Mouse (Mus musculus) lung, embryonic 16.5 days (tissue): ENCODE data around the gene Fpgs. TPM values are rescaled to one million over a fixed set of nuclear protein-coding genes. Genes with fewer than 3 reads are reported as not detected.

Source experiments
- ATAC-seq: fragments of 200-750 bp; cut with Nextera tagmentation; 2 replicates; pipeline ENCODE4 v1.8.0; 2017; ENCODE audit warnings: low read depth, mild to moderate bottlenecking, moderate library complexity
- H3K27ac ChIP-seq: fragments of 300-500 bp; sonication (generic); 2 replicates; pipeline ENCODE4 v1.5.1; 2014; ENCODE audit warnings: mild to moderate bottlenecking, control low read depth, low read length
- H3K27me3 ChIP-seq: fragments of 300-500 bp; sonication (generic); 2 replicates; pipeline ENCODE4 v1.6.1; 2014; ENCODE audit warnings: low read depth, low read length, mixed read lengths; ENCODE audit not compliant: control insufficient read depth, insufficient read depth
- H3K36me3 ChIP-seq: fragments of 300-500 bp; sonication (generic); 2 replicates; pipeline ENCODE4 v1.6.1; 2014; ENCODE audit warnings: low read length; ENCODE audit not compliant: control insufficient read depth, insufficient read depth
- H3K4me1 ChIP-seq: fragments of 300-500 bp; sonication (generic); replicated peaks from 2 replicates; pipeline ENCODE4 v1.6.1; 2014; ENCODE audit warnings: low read length, mixed read lengths; ENCODE audit not compliant: control insufficient read depth, insufficient read depth
- H3K4me2 ChIP-seq: fragments of 300-500 bp; sonication (generic); 2 replicates; pipeline ENCODE4 v1.6.1; 2014; ENCODE audit warnings: low read depth, low read length, control low read depth
- H3K4me3 ChIP-seq: fragments of 300-500 bp; sonication (generic); 2 replicates; pipeline ENCODE4 v1.5.1; 2014; ENCODE audit warnings: mild to moderate bottlenecking, low read length, control low read depth
- H3K9ac ChIP-seq: fragments of 300-500 bp; sonication (generic); 2 replicates; pipeline ENCODE4 v1.6.1; 2014; ENCODE audit warnings: low read length, control low read depth
- H3K9me3 ChIP-seq: fragments of 300-500 bp; sonication (generic); 2 replicates; pipeline ENCODE4 v1.6.1; 2016; ENCODE audit warnings: low read length; ENCODE audit not compliant: control insufficient read depth
- WGBS: fragments of 180-500 bp; shearing (Covaris S2); extraction: QIAGEN DNeasy Blood & Tissue Kit; methylation state at CpG from one replicate; pipeline ENCODE4 v1.1.7; 2014; 5-methylcytosine and 5-hydroxymethylcytosine counted together
- polyA plus RNA-seq: library from polyadenylated mRNA; unstranded; fragments of >200 nt; fragmentation: Nextera tagmentation; extraction: Ambion mirVana; gene quantifications from 2 replicates; pipeline ENCODE4 v1.2.1, GENCODE M21; 2015

Fpgs gene
- polyA plus RNA-seq, 1 experiment from 2014 or later = 25.5 TPM

DNA sequence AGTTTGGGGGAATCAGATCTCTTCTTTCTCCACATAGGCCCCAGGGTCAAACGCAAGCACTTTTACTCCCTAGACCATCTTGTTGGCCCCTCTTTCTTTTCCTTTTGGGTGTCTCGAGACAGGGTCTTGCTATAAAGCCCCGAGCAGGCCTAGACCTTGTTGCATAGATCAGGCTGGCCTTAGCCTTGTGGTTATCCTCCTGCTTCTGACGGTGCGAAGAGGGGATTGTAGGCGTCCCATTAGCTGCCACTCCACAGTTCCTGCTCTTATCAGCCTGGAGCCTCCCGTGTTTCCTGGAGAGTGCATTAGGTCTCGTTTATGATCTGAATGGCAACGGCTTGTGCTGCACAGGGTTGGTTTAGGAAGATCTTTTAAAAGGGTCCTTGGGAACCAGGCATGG, 59.9 kb downstream of the Fpgs start:
- peaks cover 33% of the 10 kb centered on the region for H3K4me1 ChIP-seq
- no peak overlapping the region for H3K27ac ChIP-seq

DNA sequence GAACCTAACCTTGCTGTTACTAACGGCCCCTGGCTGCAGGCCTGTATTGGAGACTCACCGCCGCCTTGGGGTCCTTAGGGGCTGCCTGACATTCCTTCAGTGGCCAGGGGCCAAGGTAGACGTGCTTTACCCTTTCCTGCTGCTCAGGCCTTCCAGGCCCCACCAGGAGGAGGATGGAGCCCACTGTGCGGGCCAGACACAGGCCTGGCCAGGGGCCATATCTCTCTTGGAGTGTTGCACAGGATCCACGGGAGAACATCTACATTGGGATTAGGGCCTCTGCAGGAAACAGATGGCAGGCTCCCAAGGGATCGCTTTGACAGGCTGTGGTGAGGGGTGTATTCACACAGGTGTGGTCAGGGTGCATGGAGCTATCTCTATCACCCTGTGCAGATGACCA, 61.1 kb downstream of the Fpgs start:
- Histone ChIP-seq H3K4me2 (no peak overlapping the region), H3K27me3 (no peaks in the 10 kb centered on the region), H3K9me3 (no peaks in the 10 kb centered on the region), H3K9ac (peak overlapping the region; percentile 18; the same call in 1 of the 2 replicates), H3K4me3 (no peak overlapping the region), H3K36me3 (no peaks in the 10 kb centered on the region), H3K27ac (peak overlapping the region; percentile 40; the same call in 1 of the 2 replicates), H3K4me1 (peaks cover 33% of the 10 kb centered on the region)
- ATAC-seq = no peak
- 42% methylated on average over 7 of the region's 7 CpGs for WGBS

More for the DNA sequence above, 59.9 kb downstream of the Fpgs start:
- no peaks in the 10 kb centered on the region for H3K36me3 ChIP-seq
- no peak for ATAC-seq
- no peak overlapping the region for H3K4me3 ChIP-seq
- no peaks in the 10 kb centered on the region for H3K9me3 ChIP-seq
- WGBS = 52% methylated on average over 9 of the region's 9 CpGs
- no peaks in the 10 kb centered on the region for H3K27me3 ChIP-seq
- no peak overlapping the region for H3K4me2 ChIP-seq
- no peak overlapping the region for H3K9ac ChIP-seq

DNA sequence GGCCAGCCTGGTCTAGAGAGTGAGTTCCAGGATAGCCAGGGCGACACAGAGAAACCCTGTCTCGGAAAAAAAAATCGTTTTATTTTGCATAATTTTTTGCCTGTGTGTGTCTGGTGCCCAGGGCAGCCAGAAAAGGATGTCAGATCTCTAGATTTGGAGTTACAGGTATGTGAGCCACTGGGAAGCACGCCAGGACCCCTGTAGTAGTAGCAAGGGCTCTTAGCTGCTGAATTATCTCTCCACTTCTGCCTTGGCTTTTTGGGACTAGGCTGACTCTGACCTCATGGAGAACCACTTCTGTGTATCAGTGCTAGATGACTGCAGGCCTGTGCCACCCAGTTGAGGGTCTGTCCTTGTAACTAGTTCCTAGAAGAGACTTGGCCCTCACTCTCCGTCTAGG, 62.1 kb downstream of the Fpgs start:
- no peaks in the 10 kb centered on the region for H3K36me3 ChIP-seq

DNA sequence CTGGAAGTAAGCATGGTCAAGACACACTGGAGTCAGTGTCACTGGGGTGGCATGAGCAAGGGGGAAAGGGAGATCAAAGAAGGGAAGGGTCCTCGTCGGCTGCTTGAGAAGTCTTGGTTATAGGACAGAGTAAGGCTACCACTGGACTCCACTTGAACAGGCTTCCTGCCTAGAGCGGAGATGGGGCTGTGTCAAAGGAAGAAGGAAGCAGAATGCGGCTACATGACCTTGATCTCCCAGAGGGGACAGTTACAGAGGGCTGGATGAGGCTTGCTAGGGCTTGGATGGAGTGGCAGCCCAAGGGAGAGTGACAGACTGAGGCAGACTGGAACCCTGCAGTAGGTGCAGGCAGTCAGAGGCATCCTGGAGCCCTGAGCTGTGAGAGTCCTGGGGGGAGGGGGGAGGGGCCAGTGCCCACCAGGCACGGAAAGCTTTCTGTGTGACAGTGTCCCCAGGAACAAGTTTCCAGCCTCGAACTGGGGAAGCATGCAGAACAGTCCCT, 63.3 kb downstream of the Fpgs start:
- no peak for ATAC-seq
- Histone ChIP-seq H3K4me2 (no peak overlapping the region), H3K27ac (peak overlapping the region; percentile 40; the same call in 1 of the 2 replicates), H3K9ac (0 out of 2 replicates have a peak overlapping the region, but pooled peaks have one; percentile 26), H3K27me3 (no peaks in the 10 kb centered on the region), H3K4me3 (no peak overlapping the region), H3K4me1 (peaks cover 28% of the 10 kb centered on the region), H3K36me3 (no peaks in the 10 kb centered on the region), H3K9me3 (no peaks in the 10 kb centered on the region)
- WGBS = 47% methylated on average over 6 of the region's 6 CpGs

More for the DNA sequence above, 62.1 kb downstream of the Fpgs start:
- no peak overlapping the region for H3K27ac ChIP-seq
- H3K27me3 ChIP-seq = no peaks in the 10 kb centered on the region
- ATAC-seq = no peak
- H3K9me3 ChIP-seq = no peaks in the 10 kb centered on the region
- no peak overlapping the region for H3K9ac ChIP-seq
- H3K4me2 ChIP-seq = no peak overlapping the region
- H3K4me1 ChIP-seq = peaks cover 35% of the 10 kb centered on the region
- H3K4me3 ChIP-seq = no peak overlapping the region
- 72% methylated on average over 5 of the region's 5 CpGs for WGBS

DNA sequence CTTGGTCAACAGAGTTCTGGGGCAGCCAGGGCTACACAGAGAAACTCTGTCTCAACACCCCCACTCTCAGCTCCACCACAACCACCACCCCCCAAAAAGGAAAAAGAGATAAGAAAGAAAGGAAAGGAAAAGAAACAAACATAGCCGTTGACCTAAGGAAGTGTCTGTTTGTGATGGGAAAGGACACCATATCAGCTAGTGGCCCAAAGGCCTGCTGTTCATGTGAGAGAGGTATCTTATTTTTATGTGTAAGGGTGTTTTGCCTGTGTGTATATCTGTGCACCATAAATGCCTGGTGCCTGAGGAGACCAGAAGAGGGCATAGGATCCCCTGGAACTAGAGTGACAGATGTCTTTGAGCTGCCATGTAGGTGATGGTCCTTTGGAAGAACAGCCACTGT, 64.3 kb downstream of the Fpgs start:
- Histone ChIP-seq H3K4me1 (peaks cover 24% of the 10 kb centered on the region), H3K9me3 (no peaks in the 10 kb centered on the region), H3K27me3 (no peaks in the 10 kb centered on the region), H3K4me2 (no peak overlapping the region), H3K27ac (no peak overlapping the region), H3K9ac (no peak overlapping the region), H3K4me3 (no peak overlapping the region), H3K36me3 (no peaks in the 10 kb centered on the region)
- ATAC-seq = no peak
- 68% methylated on average over 1 of the region's 1 CpGs for WGBS

DNA sequence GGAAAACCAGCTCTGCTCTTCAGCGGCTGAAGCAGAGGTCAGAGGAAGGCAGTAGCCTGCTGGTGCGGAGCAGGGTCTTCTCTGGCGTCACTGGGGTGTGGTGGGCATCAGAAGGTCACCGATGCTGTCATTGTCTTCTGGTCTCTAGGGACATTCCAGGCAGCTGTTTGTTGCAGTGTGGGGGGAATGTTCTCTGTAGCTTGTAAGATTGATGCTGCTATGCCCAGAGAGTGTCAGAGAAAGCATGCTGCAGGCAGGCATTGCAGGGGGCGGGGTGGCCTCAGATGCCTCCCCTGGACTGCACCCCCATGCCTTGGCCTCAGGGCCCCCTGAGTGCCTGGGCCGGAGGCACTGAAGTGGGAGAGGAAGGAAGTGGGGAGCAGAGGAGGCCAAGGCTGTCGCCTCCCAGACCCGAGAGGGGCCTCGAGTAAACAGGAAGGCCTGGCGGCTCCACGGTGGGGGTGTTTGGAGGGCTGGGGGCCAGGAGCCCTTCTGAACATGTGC, 66.1 kb downstream of the Fpgs start:
- no peaks in the 10 kb centered on the region for H3K36me3 ChIP-seq
- H3K27ac ChIP-seq = peak overlapping the region; percentile 43
- peak overlapping the region; percentile 8; the same call in 1 of the 2 replicates for H3K9ac ChIP-seq
- peak; percentile 92 for ATAC-seq
- H3K4me3 ChIP-seq = no peak overlapping the region
- H3K4me1 ChIP-seq = peaks cover 21% of the 10 kb centered on the region
- H3K27me3 ChIP-seq = no peaks in the 10 kb centered on the region
- no peaks in the 10 kb centered on the region for H3K9me3 ChIP-seq
- H3K4me2 ChIP-seq = no peak overlapping the region
- WGBS = 14% methylated on average over 11 of the region's 11 CpGs

DNA sequence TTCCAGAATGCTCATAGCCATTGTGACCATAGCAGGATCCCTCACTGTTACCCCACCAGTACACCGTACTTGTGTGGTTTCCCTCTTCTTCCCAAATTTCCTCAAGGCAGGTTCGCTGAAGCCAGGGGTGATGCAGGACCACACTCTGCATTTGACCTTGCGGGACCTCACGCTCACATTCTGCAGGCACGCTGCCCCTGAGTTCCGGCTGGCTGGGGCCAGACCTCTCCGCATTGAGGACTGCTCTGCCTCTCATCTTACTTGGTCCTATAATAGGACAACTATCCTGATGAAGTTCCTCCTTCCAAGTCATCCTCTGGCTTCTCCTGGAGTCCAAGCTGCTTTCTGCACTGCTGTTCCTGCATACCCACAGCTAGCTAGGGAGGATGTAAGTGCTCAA, 67.3 kb downstream of the Fpgs start:
- H3K27me3 ChIP-seq = no peaks in the 10 kb centered on the region

DNA sequence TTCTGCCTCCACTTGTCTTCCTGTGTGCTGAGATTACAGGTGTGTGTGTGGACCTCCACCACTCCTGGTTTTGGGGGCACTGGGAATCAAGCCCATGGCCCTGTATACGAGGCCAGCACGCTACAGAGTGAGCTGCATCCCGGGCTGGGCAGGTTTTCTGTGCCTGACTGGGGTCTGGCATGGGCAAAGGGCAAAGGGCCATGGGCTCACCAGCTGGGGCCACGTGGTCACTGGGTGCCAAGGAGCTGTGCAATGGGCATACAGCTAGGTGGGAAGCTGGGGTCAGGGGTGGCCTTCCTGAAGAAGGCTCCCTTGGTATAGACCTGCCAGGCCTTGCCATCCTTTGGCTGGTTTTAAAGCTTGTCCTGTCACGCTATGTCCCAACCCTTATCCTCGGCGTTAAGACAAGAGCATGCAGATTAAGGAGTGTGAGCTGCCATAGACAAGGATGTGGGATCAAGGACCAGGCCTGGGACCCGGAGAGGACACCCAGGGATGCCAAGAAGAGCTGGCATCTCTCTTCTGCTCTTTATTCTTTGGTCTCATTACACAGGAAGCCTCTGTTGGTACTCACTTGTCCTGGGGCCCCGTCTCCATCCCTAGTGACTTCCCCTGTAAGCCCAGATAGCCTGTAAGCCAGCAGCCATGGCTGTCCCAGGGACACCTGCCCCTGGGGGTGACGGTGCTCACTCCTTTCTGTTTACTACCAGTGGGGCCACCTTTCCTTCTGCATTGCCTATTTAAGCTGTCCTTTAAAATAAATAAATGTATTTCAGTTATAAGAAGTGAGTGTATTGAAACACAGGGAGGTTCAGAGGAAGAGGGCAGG, 69.5 kb downstream of the Fpgs start:
- no peak overlapping the region for H3K27ac ChIP-seq
- H3K9me3 ChIP-seq = no peaks in the 10 kb centered on the region
- H3K36me3 ChIP-seq = no peaks in the 10 kb centered on the region
- ATAC-seq = no peak
- 78% methylated on average over 10 of the region's 10 CpGs for WGBS
- no peak overlapping the region for H3K4me2 ChIP-seq
- no peaks in the 10 kb centered on the region for H3K27me3 ChIP-seq
- no peak overlapping the region for H3K4me3 ChIP-seq
- H3K9ac ChIP-seq = no peak overlapping the region
- H3K4me1 ChIP-seq = peaks cover 12% of the 10 kb centered on the region

More for the DNA sequence above, 67.3 kb downstream of the Fpgs start:
- no peak for ATAC-seq
- H3K9ac ChIP-seq = no peak overlapping the region
- no peak overlapping the region for H3K27ac ChIP-seq
- peaks cover 16% of the 10 kb centered on the region for H3K4me1 ChIP-seq
- no peak overlapping the region for H3K4me3 ChIP-seq
- H3K9me3 ChIP-seq = no peaks in the 10 kb centered on the region
- H3K36me3 ChIP-seq = no peaks in the 10 kb centered on the region
- no peak overlapping the region for H3K4me2 ChIP-seq
- 83% methylated on average over 7 of the region's 7 CpGs for WGBS

DNA sequence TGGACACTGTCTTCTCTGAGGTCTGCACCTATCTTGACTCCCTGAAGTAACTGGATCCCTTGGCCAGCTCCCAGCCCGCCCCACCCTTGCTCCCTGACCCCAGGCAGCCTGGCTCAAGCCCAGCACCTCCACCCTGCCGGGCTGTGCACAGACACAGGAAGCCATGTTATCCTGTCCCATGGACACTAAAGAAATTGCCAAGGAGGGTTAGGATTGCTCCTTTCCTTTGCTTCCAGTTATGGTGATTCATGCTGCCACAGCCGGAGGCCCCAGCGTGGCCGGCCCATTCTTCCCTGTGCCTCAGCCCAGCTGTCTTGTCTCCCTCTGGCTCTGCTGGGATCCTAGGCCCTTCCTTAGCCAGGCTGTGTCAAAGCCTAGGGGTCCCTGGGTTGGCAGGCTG, 70.3 kb downstream of the Fpgs start:
- no peak for ATAC-seq
- Histone ChIP-seq H3K36me3 (no peaks in the 10 kb centered on the region), H3K27me3 (no peaks in the 10 kb centered on the region), H3K4me3 (no peak overlapping the region), H3K9ac (no peak overlapping the region), H3K27ac (peak overlapping the region; percentile 49; the same call in 1 of the 2 replicates), H3K4me1 (peaks cover 19% of the 10 kb centered on the region), H3K4me2 (no peak overlapping the region), H3K9me3 (no peaks in the 10 kb centered on the region)
- WGBS = 45% methylated on average over 5 of the region's 5 CpGs
